ENCODE assay signal across 11 mouse cellular contexts in the genomic region with DNA sequence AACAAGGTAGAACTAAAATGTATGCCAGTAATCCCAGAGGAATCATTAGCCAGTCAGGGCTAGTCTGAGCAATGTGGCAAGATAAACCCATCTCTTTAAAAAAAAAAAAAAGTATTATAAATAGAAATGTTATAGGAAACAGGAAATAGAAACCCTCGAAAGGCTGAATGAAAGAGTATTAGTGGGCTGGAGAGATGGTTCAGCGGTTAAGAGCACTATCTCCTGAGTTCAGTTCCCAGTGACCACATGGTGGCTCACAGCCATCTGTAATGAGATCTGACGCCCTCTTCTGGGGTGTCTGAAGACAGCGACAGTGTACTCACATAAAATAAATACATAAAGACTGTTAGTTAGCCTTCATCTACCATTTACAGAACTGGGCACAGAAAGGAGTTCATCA. TPM values are rescaled to one million over a fixed set of nuclear protein-coding genes. Genes with fewer than 3 reads are reported as not detected.
DNase-seq lines count a peak whose midpoint lies in the region; ATAC-seq lines count a peak whose summit lies in the region.
"Had no signal": no experiment of that assay in that cellular context is flagged by ENCODE, and none has a peak within 500 bp of the region (broad histone marks: within the 10 kb centered on the region; RNA-seq: fewer than 3 reads in every experiment).

No protein-coding gene starts in this region.

- peaks cover 57% of the 10 kb centered on the region for H3K36me3 ChIP-seq in heart, embryonic 13.5 days
- H3K36me3 ChIP-seq in splenic B cell, adult 2 months (ENCODE audit: control insufficient read depth, insufficient read depth, low read length, poor library complexity, severe bottlenecking): peaks cover 17% of the 10 kb centered on the region; the same call in 1 of the 2 replicates
- peaks cover 34% of the 10 kb centered on the region for H3K36me3 ChIP-seq in heart, embryonic 12.5 days

- no peak overlapping the region for H3K9ac ChIP-seq in heart, embryonic 13.5 days
- no peak overlapping the region for H3K9ac ChIP-seq in heart, embryonic 12.5 days
- H3K9ac ChIP-seq: hindbrain, embryonic 13.5 days had no signal

- 55% methylated on average over 4 of the region's 4 CpGs for WGBS in heart, embryonic 13.5 days
- WGBS in heart, embryonic 12.5 days: 55% methylated on average over 4 of the region's 4 CpGs

- peaks cover 25% of the 10 kb centered on the region for H3K4me1 ChIP-seq in heart, embryonic 13.5 days
- H3K4me1 ChIP-seq in heart, embryonic 12.5 days (replicated peaks): peaks cover 6% of the 10 kb centered on the region

- ATAC-seq in heart, embryonic 13.5 days (ENCODE audit: extremely low read depth, insufficient number of reproducible peaks, low FRiP score, low TSS enrichment): no peak
- peak; percentile 78 for ATAC-seq in common myeloid progenitor, adult 5-6 weeks (replicated peaks; ENCODE audit: low read depth, poor library complexity, severe bottlenecking)
- no peak for ATAC-seq in heart, embryonic 12.5 days (ENCODE audit: insufficient number of reproducible peaks, low FRiP score)

- H3K9me3 ChIP-seq in heart, embryonic 13.5 days: no peaks in the 10 kb centered on the region
- H3K9me3 ChIP-seq in heart, embryonic 12.5 days (replicated peaks): no peaks in the 10 kb centered on the region
- H3K9me3 ChIP-seq: hindbrain, embryonic 13.5 days had no signal

- no peak overlapping the region for H3K4me3 ChIP-seq in heart, embryonic 13.5 days
- no peak overlapping the region for H3K4me3 ChIP-seq in heart, embryonic 12.5 days
- H3K4me3 ChIP-seq: hindbrain, embryonic 13.5 days had no signal

- DNase-seq in heart, postnatal 10 days: no peak
- peak; percentile 21 for DNase-seq in thymus, postnatal 14 days
- no peak for DNase-seq in thymus, postnatal 10 days (ENCODE audit: low spot score in 2 of 2)
- DNase-seq in splenic B cell, adult 2 months (ENCODE audit: low read depth, low spot score): peak; percentile 66
- no peak for DNase-seq in urinary bladder, adult 2 months (ENCODE audit: low spot score)
- DNase-seq: gastrocnemius, postnatal 25 days; lung, adult 18-20 months had no signal

- no peak overlapping the region for H3K27ac ChIP-seq in heart, embryonic 13.5 days (replicated peaks)
- no peak overlapping the region for H3K27ac ChIP-seq in heart, embryonic 12.5 days (ENCODE audit: poor library complexity, severe bottlenecking)
- H3K27ac ChIP-seq: hindbrain, embryonic 13.5 days had no signal

- intact Hi-C loops in heart, postnatal 10 days (cut with DNase I): loop anchor here (5.0 kb wide), 1 partner anchor 92 kb away; no protein-coding TSS in a partner anchor

- no peaks in the 10 kb centered on the region for H3K27me3 ChIP-seq in heart, embryonic 13.5 days (replicated peaks)
- no peaks in the 10 kb centered on the region for H3K27me3 ChIP-seq in splenic B cell, adult 2 months (ENCODE audit: control insufficient read depth, insufficient read depth, low read length, poor library complexity, severe bottlenecking)
- H3K27me3 ChIP-seq in heart, embryonic 12.5 days (replicated peaks): no peaks in the 10 kb centered on the region
- H3K27me3 ChIP-seq: hindbrain, embryonic 13.5 days had no signal

- H3K4me2 ChIP-seq in heart, embryonic 13.5 days: 0 out of 2 replicates have a peak overlapping the region, but pooled peaks have one; percentile 3
- H3K4me2 ChIP-seq in heart, embryonic 12.5 days: no peak overlapping the region
- H3K4me2 ChIP-seq: hindbrain, embryonic 13.5 days had no signal

RNA-seq across cellular contexts. Expression of gene Tfrc, which starts 5.3 kb away (rescaled TPM):
- polyA plus RNA-seq in heart, embryonic 13.5 days (2015; fragmentation: Nextera tagmentation; extraction: Ambion mirVana): 32.7 and 34.7 TPM in 2 replicates
- total RNA-seq in heart, postnatal 10 days (2021): 100 to 1,000 TPM; 180 to 317 TPM
- total RNA-seq in common myeloid progenitor, adult 5-6 weeks (2017): 133 and 139 TPM in 2 replicates
- 14.1 and 17.7 TPM in 2 replicates for polyA plus RNA-seq in urinary bladder, adult 2 months (2012; rRNA removed)
- 52.5 and 58.2 TPM in 2 replicates for polyA plus RNA-seq in heart, embryonic 12.5 days (2016; fragmentation: Nextera tagmentation; extraction: Ambion mirVana)

RNA-seq across cellular contexts. Expression of gene Tnk2, which starts 29.6 kb away (rescaled TPM):
- polyA plus RNA-seq in heart, embryonic 13.5 days (2015; fragmentation: Nextera tagmentation; extraction: Ambion mirVana): 7.1 and 8.7 TPM in 2 replicates
- total RNA-seq in heart, postnatal 10 days (2021): 10 to 100 TPM; 39.0 to 41.3 TPM
- 11.7 and 13.4 TPM in 2 replicates for total RNA-seq in common myeloid progenitor, adult 5-6 weeks (2017)
- polyA plus RNA-seq in urinary bladder, adult 2 months (2012; rRNA removed): 106 and 114 TPM in 2 replicates
- polyA plus RNA-seq in heart, embryonic 12.5 days (2016; fragmentation: Nextera tagmentation; extraction: Ambion mirVana): 6.7 and 8.4 TPM in 2 replicates

Comparison
In these comparisons a context has a peak if more than half of its experiments do, and no peak if none do; other contexts are left out.
1. DNase-seq: peak in thymus, postnatal 14 days (single experiment) and splenic B cell, adult 2 months (single experiment); none in heart, postnatal 10 days (0 of 2), thymus, postnatal 10 days (0 of 2) and urinary bladder, adult 2 months (single experiment).
2. RNA of gene Tnk2, which starts 29.6 kb away (polyA plus RNA-seq): 106 to 114 TPM in urinary bladder, adult 2 months; 7.1 to 8.7 TPM in heart, embryonic 13.5 days and 6.7 to 8.4 TPM in heart, embryonic 12.5 days; every median in the first group is over 10 times any median in the second.